Mouse (Mus musculus): ENCODE results near the gene Bpgm. TPM values are rescaled to one million over a fixed set of nuclear protein-coding genes. Genes with fewer than 3 reads are reported as not detected.

Gene Bpgm
- polyA plus RNA-seq, 1 experiment: 18.6 TPM

DNA sequence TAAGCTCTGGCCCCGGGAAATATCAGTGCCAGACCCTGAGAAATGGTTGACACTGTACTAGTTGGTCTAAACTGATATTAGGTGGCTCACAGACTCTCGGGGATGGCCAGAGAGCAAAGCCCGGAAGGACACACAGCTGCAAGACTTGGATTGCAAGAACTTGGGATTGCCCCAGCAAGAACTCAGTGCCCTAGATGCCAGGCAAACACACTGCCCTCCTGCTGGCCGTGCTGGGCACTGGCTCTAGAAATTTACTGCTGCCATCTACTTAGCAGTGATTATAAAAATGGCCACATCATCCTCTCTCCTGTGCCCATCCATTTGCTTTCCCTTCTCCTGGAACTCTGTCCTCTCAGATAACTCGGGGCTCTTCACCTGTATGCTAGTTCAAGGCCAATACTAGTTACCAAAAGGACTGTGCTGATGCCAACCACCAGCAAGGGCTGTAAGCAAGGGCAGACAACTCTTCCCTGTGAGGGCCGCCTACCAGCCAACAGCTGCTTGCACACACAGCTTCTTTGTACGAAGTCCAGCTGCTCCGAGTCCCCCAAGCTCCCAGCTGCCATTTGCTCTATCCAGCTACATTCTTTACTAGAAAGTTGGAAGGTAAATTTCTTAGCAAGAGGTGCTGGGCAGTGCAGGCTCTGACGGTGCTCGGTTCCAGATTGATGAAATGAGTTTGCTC, 39.2 kb downstream of the Bpgm start:
- H3K27me3 ChIP-seq (ENCODE audit: control insufficient read depth, insufficient read depth, insufficient read length): no peaks in the 10 kb centered on the region
- no peaks in the 10 kb centered on the region for H3K36me3 ChIP-seq (ENCODE audit: control insufficient read depth, insufficient read depth)
- TF ChIP-seq MYOD1 (IDR thresholded peaks at IDR 0.05; ENCODE audit: control insufficient read depth in 1 of 3, insufficient read length in 2 of 3, low read depth in 2 of 3) (peak in 2 of 3 experiments; percentile 90), REST (IDR thresholded peaks at IDR 0.05; ENCODE audit: insufficient read depth, insufficient read length) (no peak), USF1 (IDR thresholded peaks at IDR 0.05; ENCODE audit: low read depth) (no peak), POLR2A (IDR thresholded peaks at IDR 0.05; ENCODE audit: insufficient read length, low read depth) (no peak), TCF3 (IDR thresholded peaks at IDR 0.05; ENCODE audit: insufficient read length, low read depth) (peak; percentile 46), TCF12 (IDR thresholded peaks at IDR 0.05; ENCODE audit: insufficient read depth, poor library complexity, severe bottlenecking) (peak; percentile 51), E2F4 (IDR thresholded peaks at IDR 0.05; ENCODE audit: insufficient read depth) (no peak), MYOG (IDR thresholded peaks at IDR 0.05; ENCODE audit: control insufficient read depth in 1 of 3, insufficient read depth in 1 of 3, insufficient read length in 2 of 3, low read depth in 2 of 3) (peak; percentile 24 to 93 (median 90)), SRF (IDR thresholded peaks at IDR 0.05; ENCODE audit: control insufficient read depth, insufficient read length, low read depth) (no peak), POLR2AphosphoS2 (IDR thresholded peaks at IDR 0.05; ENCODE audit: insufficient read length, low read depth) (no peak), CEBPB (IDR thresholded peaks at IDR 0.05; ENCODE audit: insufficient read depth, poor library complexity, severe bottlenecking) (no peak), MAX (IDR thresholded peaks at IDR 0.05; ENCODE audit: low read depth) (no peak)
- H3K4me2 ChIP-seq (ENCODE audit: low read depth): no peak overlapping the region
- H3K79me2 ChIP-seq (ENCODE audit: control insufficient read depth, insufficient read depth): no peaks in the 10 kb centered on the region
- H3ac ChIP-seq (ENCODE audit: control insufficient read depth, insufficient read length): no peak overlapping the region
- H3K4me3 ChIP-seq: no peak overlapping the region

DNA sequence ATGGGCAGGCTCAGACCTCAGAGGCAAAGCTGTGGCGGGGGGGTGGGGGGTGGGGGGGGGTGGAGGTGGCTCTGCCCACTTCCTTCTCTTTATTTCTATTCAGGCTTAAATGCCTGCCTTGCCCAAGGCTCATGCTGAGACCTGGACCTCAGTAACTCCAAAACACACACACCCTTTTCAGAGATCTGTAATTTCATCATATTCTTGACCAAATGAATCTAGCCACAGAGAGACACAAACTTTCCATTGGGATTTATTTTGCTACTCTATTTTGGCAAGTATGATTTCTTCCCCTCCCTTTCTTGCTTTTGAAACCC, 39.7 kb downstream of the Bpgm start:
- no peak overlapping the region for H3ac ChIP-seq (ENCODE audit: control insufficient read depth, insufficient read length)
- no peaks in the 10 kb centered on the region for H3K79me2 ChIP-seq (ENCODE audit: control insufficient read depth, insufficient read depth)
- no peak for TF ChIP-seq MYOD1 (IDR thresholded peaks at IDR 0.05; ENCODE audit: control insufficient read depth in 1 of 3, insufficient read length in 2 of 3, low read depth in 2 of 3)
- no peak for TF ChIP-seq TCF3 (IDR thresholded peaks at IDR 0.05; ENCODE audit: insufficient read length, low read depth)
- TF ChIP-seq CEBPB (IDR thresholded peaks at IDR 0.05; ENCODE audit: insufficient read depth, poor library complexity, severe bottlenecking): no peak
- TF ChIP-seq REST (IDR thresholded peaks at IDR 0.05; ENCODE audit: insufficient read depth, insufficient read length): no peak
- no peak for TF ChIP-seq SRF (IDR thresholded peaks at IDR 0.05; ENCODE audit: control insufficient read depth, insufficient read length, low read depth)
- TF ChIP-seq TCF12 (IDR thresholded peaks at IDR 0.05; ENCODE audit: insufficient read depth, poor library complexity, severe bottlenecking): no peak
- no peak for TF ChIP-seq MYOG (IDR thresholded peaks at IDR 0.05; ENCODE audit: control insufficient read depth in 1 of 3, insufficient read depth in 1 of 3, insufficient read length in 2 of 3, low read depth in 2 of 3)
- TF ChIP-seq MAX (IDR thresholded peaks at IDR 0.05; ENCODE audit: low read depth): no peak
- no peak for TF ChIP-seq USF1 (IDR thresholded peaks at IDR 0.05; ENCODE audit: low read depth)
- no peak for TF ChIP-seq POLR2A (IDR thresholded peaks at IDR 0.05; ENCODE audit: insufficient read length, low read depth)
- no peak for TF ChIP-seq E2F4 (IDR thresholded peaks at IDR 0.05; ENCODE audit: insufficient read depth)
- no peak for TF ChIP-seq POLR2AphosphoS2 (IDR thresholded peaks at IDR 0.05; ENCODE audit: insufficient read length, low read depth)
- no peak overlapping the region for H3K4me2 ChIP-seq (ENCODE audit: low read depth)
- no peaks in the 10 kb centered on the region for H3K36me3 ChIP-seq (ENCODE audit: control insufficient read depth, insufficient read depth)
- no peak overlapping the region for H3K4me3 ChIP-seq
- H3K27me3 ChIP-seq (ENCODE audit: control insufficient read depth, insufficient read depth, insufficient read length): no peaks in the 10 kb centered on the region

DNA sequence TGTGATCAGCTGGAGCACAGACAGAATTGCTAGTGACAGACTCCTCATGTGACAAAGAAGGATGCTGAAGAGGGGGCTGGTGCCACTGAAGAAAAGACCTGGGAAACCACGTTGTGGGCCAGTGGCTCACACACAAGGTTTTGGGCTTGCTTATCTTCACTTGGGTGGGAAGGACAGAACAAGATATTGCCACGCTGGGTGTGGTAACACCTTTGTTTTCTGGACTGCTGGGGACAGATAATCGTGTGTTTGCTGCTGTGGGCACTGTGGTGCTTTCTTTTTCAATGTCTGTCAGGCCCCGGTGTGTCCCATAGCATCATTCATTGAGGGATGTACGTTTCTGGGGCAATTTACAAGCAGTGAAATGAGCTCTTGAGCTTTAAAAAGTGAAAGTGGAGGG, 41.7 kb downstream of the Bpgm start:
- Histone ChIP-seq H3K79me2 (ENCODE audit: control insufficient read depth, insufficient read depth) (no peaks in the 10 kb centered on the region), H3K4me3 (no peak overlapping the region), H3K27me3 (ENCODE audit: control insufficient read depth, insufficient read depth, insufficient read length) (no peaks in the 10 kb centered on the region), H3K36me3 (ENCODE audit: control insufficient read depth, insufficient read depth) (no peaks in the 10 kb centered on the region), H3ac (ENCODE audit: control insufficient read depth, insufficient read length) (no peak overlapping the region), H3K4me2 (ENCODE audit: low read depth) (no peak overlapping the region)
- TF ChIP-seq POLR2A (IDR thresholded peaks at IDR 0.05; ENCODE audit: insufficient read length, low read depth) (no peak), TCF3 (IDR thresholded peaks at IDR 0.05; ENCODE audit: insufficient read length, low read depth) (no peak), MAX (IDR thresholded peaks at IDR 0.05; ENCODE audit: low read depth) (no peak)

DNA sequence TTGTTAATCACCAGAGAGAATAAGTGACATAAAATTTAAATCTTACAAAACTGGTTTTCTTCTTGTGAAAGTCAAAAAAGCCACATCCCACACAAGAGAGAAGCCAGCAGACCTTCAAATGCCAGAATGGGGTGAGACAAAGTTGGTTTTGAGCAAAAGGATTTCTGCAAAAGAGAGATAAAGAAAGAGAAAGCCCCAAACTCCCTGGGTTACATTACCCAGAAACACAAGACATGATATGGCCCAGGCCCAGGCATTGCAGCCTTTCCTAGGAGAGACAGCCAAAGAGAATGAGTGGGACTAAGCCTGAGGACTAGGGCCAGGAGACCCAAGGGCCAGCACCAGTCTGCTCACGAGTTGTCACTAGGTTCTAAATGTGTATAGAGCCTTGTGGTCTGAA, 43.1 kb downstream of the Bpgm start:
- Histone ChIP-seq H3ac (ENCODE audit: control insufficient read depth, insufficient read length) (no peak overlapping the region), H3K4me3 (no peak overlapping the region), H3K79me2 (ENCODE audit: control insufficient read depth, insufficient read depth) (no peaks in the 10 kb centered on the region), H3K36me3 (ENCODE audit: control insufficient read depth, insufficient read depth) (no peaks in the 10 kb centered on the region), H3K4me2 (ENCODE audit: low read depth) (no peak overlapping the region), H3K27me3 (ENCODE audit: control insufficient read depth, insufficient read depth, insufficient read length) (no peaks in the 10 kb centered on the region)
- TF ChIP-seq SRF (IDR thresholded peaks at IDR 0.05; ENCODE audit: control insufficient read depth, insufficient read length, low read depth) (no peak), CEBPB (IDR thresholded peaks at IDR 0.05; ENCODE audit: insufficient read depth, poor library complexity, severe bottlenecking) (no peak), MYOG (IDR thresholded peaks at IDR 0.05; ENCODE audit: control insufficient read depth in 1 of 3, insufficient read depth in 1 of 3, insufficient read length in 2 of 3, low read depth in 2 of 3) (no peak)

DNA sequence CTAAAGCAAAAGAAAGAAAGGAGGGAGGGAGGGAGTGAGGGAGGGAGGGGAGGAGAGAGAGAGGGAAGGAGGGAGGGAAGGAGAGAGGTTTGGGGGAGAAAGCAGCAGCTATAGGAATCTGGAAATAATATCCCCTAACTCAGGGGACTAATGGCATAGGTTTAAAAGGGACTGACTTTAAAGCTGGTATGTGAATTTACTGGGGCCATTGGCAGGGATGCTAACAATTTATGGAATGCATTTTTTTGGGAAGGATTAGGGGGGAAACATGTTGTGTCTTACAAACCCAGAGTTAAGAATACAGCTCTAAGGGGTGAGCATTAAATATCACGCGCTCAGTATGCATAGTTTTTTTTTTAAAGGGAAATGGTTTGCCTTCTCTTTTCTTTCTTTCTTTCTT, 44.5 kb downstream of the Bpgm start:
- no peak overlapping the region for H3ac ChIP-seq (ENCODE audit: control insufficient read depth, insufficient read length)
- H3K27me3 ChIP-seq (ENCODE audit: control insufficient read depth, insufficient read depth, insufficient read length): no peaks in the 10 kb centered on the region
- H3K4me3 ChIP-seq: no peak overlapping the region
- no peak overlapping the region for H3K4me2 ChIP-seq (ENCODE audit: low read depth)
- H3K79me2 ChIP-seq (ENCODE audit: control insufficient read depth, insufficient read depth): no peaks in the 10 kb centered on the region
- H3K36me3 ChIP-seq (ENCODE audit: control insufficient read depth, insufficient read depth): no peaks in the 10 kb centered on the region
- TF ChIP-seq POLR2A (IDR thresholded peaks at IDR 0.05; ENCODE audit: insufficient read length, low read depth) (no peak), TCF3 (IDR thresholded peaks at IDR 0.05; ENCODE audit: insufficient read length, low read depth) (no peak), TCF12 (IDR thresholded peaks at IDR 0.05; ENCODE audit: insufficient read depth, poor library complexity, severe bottlenecking) (no peak), E2F4 (IDR thresholded peaks at IDR 0.05; ENCODE audit: insufficient read depth) (no peak), USF1 (IDR thresholded peaks at IDR 0.05; ENCODE audit: low read depth) (no peak), MYOD1 (IDR thresholded peaks at IDR 0.05; ENCODE audit: control insufficient read depth in 1 of 3, insufficient read length in 2 of 3, low read depth in 2 of 3) (no peak), MYOG (IDR thresholded peaks at IDR 0.05; ENCODE audit: control insufficient read depth in 1 of 3, insufficient read depth in 1 of 3, insufficient read length in 2 of 3, low read depth in 2 of 3) (no peak), MAX (IDR thresholded peaks at IDR 0.05; ENCODE audit: low read depth) (no peak), REST (IDR thresholded peaks at IDR 0.05; ENCODE audit: insufficient read depth, insufficient read length) (no peak), SRF (IDR thresholded peaks at IDR 0.05; ENCODE audit: control insufficient read depth, insufficient read length, low read depth) (no peak), POLR2AphosphoS2 (IDR thresholded peaks at IDR 0.05; ENCODE audit: insufficient read length, low read depth) (no peak), CEBPB (IDR thresholded peaks at IDR 0.05; ENCODE audit: insufficient read depth, poor library complexity, severe bottlenecking) (no peak)

Data from myocyte (in vitro differentiated cells).